Mouse (Mus musculus) myocyte (in vitro differentiated cells): ENCODE data around the gene Gm20604. TPM values are rescaled to one million over a fixed set of nuclear protein-coding genes. Genes with fewer than 3 reads are reported as not detected.

ENCODE experiments used
- H3K27me3 ChIP-seq: one replicate; pipeline ENCODE4 v1.6.1; 2011; ENCODE audit not compliant: control insufficient read depth, insufficient read depth, insufficient read length
- H3K36me3 ChIP-seq: one replicate; pipeline ENCODE4 v1.6.1; 2011; ENCODE audit not compliant: control insufficient read depth, insufficient read depth
- H3K4me2 ChIP-seq: one replicate; pipeline ENCODE4 v1.6.1; 2011; ENCODE audit warnings: low read depth, control low read depth
- H3K4me3 ChIP-seq: one replicate; pipeline ENCODE4 v1.5.1; 2011; ENCODE audit warnings: mild to moderate bottlenecking, control low read depth, moderate library complexity
- H3K79me2 ChIP-seq: one replicate; pipeline ENCODE4 v1.6.1; 2011; ENCODE audit not compliant: control insufficient read depth, insufficient read depth
- H3ac ChIP-seq: one replicate; pipeline ENCODE4 v1.6.1; 2011; ENCODE audit not compliant: control insufficient read depth, insufficient read length
- CEBPB ChIP-seq: IDR thresholded peaks from 2 replicates; pipeline ENCODE4 v1.6.1; 2011; ENCODE audit warnings: mild to moderate bottlenecking, moderate library complexity; ENCODE audit not compliant: poor library complexity, insufficient read depth, severe bottlenecking
- E2F4 ChIP-seq: IDR thresholded peaks from one replicate; pipeline ENCODE4 v1.6.1; 2011; ENCODE audit warnings: mild to moderate bottlenecking, control low read depth, moderate library complexity; ENCODE audit not compliant: insufficient read depth
- MAX ChIP-seq: IDR thresholded peaks from one replicate; pipeline ENCODE4 v1.6.1; 2011; ENCODE audit warnings: low read depth, mild to moderate bottlenecking, control low read depth
- MYOD1 ChIP-seq, 3 experiments: IDR thresholded peaks; one replicate each; pipeline ENCODE4 v1.6.1; 2011; ENCODE audit warnings: control low read depth in 2 of 3, low read depth in 2 of 3, mild to moderate bottlenecking in 2 of 3, moderate library complexity in 1 of 3; ENCODE audit not compliant: insufficient read length in 2 of 3, control insufficient read depth in 1 of 3
- MYOG ChIP-seq, 3 experiments: IDR thresholded peaks; one replicate each; pipeline ENCODE4 v1.6.1; 2011; ENCODE audit warnings: control low read depth in 2 of 3, low read depth in 2 of 3, mild to moderate bottlenecking in 2 of 3; ENCODE audit not compliant: insufficient read length in 2 of 3, control insufficient read depth in 1 of 3, insufficient read depth in 1 of 3
- POLR2A ChIP-seq: IDR thresholded peaks from one replicate; pipeline ENCODE4 v1.6.1; 2011; ENCODE audit warnings: low read depth, mild to moderate bottlenecking, control low read depth, moderate library complexity; ENCODE audit not compliant: insufficient read length
- POLR2AphosphoS2 ChIP-seq: IDR thresholded peaks from one replicate; pipeline ENCODE4 v1.6.1; 2011; ENCODE audit warnings: low read depth, control low read depth; ENCODE audit not compliant: insufficient read length
- REST ChIP-seq: IDR thresholded peaks from one replicate; pipeline ENCODE4 v1.6.1; 2011; ENCODE audit warnings: mild to moderate bottlenecking, control low read depth, moderate library complexity; ENCODE audit not compliant: insufficient read depth, insufficient read length
- SRF ChIP-seq: IDR thresholded peaks from one replicate; pipeline ENCODE4 v1.6.1; 2011; ENCODE audit warnings: low read depth; ENCODE audit not compliant: control insufficient read depth, insufficient read length
- TCF12 ChIP-seq: IDR thresholded peaks from one replicate; pipeline ENCODE4 v1.6.1; 2011; ENCODE audit warnings: mild to moderate bottlenecking, control low read depth; ENCODE audit not compliant: poor library complexity, insufficient read depth, severe bottlenecking
- TCF3 ChIP-seq: IDR thresholded peaks from one replicate; pipeline ENCODE4 v1.6.1; 2011; ENCODE audit warnings: low read depth, control low read depth; ENCODE audit not compliant: insufficient read length
- USF1 ChIP-seq: IDR thresholded peaks from one replicate; pipeline ENCODE4 v1.6.1; 2011; ENCODE audit warnings: low read depth, mild to moderate bottlenecking, control low read depth, moderate library complexity
- polyA plus RNA-seq: library from polyadenylated mRNA; unstranded; fragments of >200 nt; fragmentation: generic; extraction: Trizol; gene quantifications from one replicate; pipeline ENCODE4 v1.2.1, GENCODE M21; 2012; ENCODE audit warnings: missing spikeins

The Gm20604 gene
- polyA plus RNA-seq: 5.7 TPM

DNA sequence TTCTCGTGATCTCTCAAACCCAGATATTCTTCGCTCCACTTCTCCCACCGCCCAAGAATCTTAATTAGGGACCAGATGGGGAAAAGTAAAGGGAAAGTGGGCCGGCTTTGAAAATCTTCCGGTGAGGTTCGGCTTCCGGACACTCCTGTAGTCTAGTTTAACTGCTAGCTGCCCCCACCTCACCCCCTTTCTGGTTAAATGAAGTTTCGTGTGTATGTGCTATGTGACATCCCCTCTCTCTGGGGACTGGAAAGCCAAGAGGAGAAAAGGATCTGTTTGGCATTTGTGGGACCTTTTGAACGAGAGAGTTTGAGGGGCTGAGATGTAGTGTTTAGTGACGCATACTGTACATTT is at the start of gene Gm20604:
Gm20604 (minus strand) TSS at position 270 of the 354 bp plus-strand sequence.
- peaks cover 62% of the 10 kb centered on the region for H3K79me2 ChIP-seq
- peak within 1 kb of the TSS; percentile 100 for H3K4me2 ChIP-seq
- no peak for TF ChIP-seq MYOD1 (IDR thresholded peaks at IDR 0.05; ENCODE audit: control insufficient read depth in 1 of 3, insufficient read length in 2 of 3, low read depth in 2 of 3)
- no peak for TF ChIP-seq POLR2AphosphoS2
- TF ChIP-seq CEBPB: no peak
- no peak for TF ChIP-seq TCF12
- TF ChIP-seq SRF: no peak
- no peak for TF ChIP-seq REST
- TF ChIP-seq MAX: no peak
- TF ChIP-seq E2F4: no peak
- no peak for TF ChIP-seq MYOG (IDR thresholded peaks at IDR 0.05; ENCODE audit: control insufficient read depth in 1 of 3, insufficient read depth in 1 of 3, insufficient read length in 2 of 3, low read depth in 2 of 3)
- no peak for TF ChIP-seq TCF3
- no peak for TF ChIP-seq POLR2A
- no peak for TF ChIP-seq USF1
- peak within 1 kb of the TSS; percentile 85 for H3K4me3 ChIP-seq
- H3K27me3 ChIP-seq: no peaks in the 10 kb centered on the region
- no peaks in the 10 kb centered on the region for H3K36me3 ChIP-seq
- H3ac ChIP-seq: peak within 1 kb of the TSS; percentile 79

DNA sequence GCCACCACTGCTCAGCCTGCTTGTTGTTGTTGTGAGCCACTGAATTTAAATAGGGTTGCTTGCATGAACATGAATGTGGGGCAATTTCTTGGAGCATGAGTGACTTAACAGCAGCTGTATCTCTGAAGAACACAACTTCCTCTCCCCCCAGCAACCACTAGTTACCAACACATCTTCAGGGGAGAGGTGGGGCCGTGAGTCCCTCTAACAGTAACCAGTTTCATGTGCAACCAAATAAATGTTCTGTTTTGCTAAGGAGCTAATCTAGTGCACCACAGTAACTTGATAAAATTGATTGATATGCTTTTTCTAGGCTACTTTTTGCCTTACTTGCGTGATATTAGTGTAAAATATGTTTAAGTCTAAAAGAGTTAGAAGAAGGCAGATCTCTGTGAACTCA is 41.1 kb upstream of the Gm20604 start:
- Histone ChIP-seq H3K4me2 (no peak overlapping the region), H3ac (no peak overlapping the region)
- TF ChIP-seq REST (no peak), CEBPB (no peak), POLR2AphosphoS2 (no peak)

DNA sequence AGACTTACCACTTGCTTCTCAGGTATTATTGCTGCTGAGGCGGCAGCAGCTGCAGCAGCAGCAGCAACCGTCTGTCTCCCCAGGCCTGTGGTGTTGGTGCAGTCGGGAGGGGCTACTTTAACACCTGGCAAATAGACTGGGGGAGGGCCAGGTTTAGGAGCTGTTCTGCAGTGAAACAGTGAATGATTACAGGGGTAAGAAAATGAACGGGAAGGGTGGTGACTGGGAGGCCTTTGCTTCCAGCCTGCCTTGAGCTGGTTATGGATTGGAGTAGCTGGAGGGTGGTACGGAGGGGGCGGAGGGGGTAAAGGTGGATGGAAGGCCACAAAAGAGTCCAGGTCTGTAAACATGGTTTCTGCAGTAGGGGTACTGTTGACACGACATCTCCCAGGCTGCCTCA is 29.5 kb upstream of the Gm20604 start:
- no peak overlapping the region for H3K4me2 ChIP-seq
- H3K27me3 ChIP-seq: no peaks in the 10 kb centered on the region
- no peak for TF ChIP-seq REST
- TF ChIP-seq POLR2A: no peak
- no peak for TF ChIP-seq CEBPB
- no peak for TF ChIP-seq MYOG (IDR thresholded peaks at IDR 0.05; ENCODE audit: control insufficient read depth in 1 of 3, insufficient read depth in 1 of 3, insufficient read length in 2 of 3, low read depth in 2 of 3)
- TF ChIP-seq POLR2AphosphoS2: no peak
- TF ChIP-seq USF1: no peak
- no peak for TF ChIP-seq MAX
- TF ChIP-seq TCF3: no peak
- TF ChIP-seq SRF: no peak
- no peak for TF ChIP-seq E2F4
- no peak for TF ChIP-seq MYOD1 (IDR thresholded peaks at IDR 0.05; ENCODE audit: control insufficient read depth in 1 of 3, insufficient read length in 2 of 3, low read depth in 2 of 3)
- no peak for TF ChIP-seq TCF12
- no peak overlapping the region for H3ac ChIP-seq
- H3K4me3 ChIP-seq: no peak overlapping the region
- peaks cover 32% of the 10 kb centered on the region for H3K36me3 ChIP-seq
- H3K79me2 ChIP-seq: no peaks in the 10 kb centered on the region

More for the DNA sequence above, 41.1 kb upstream of the Gm20604 start:
- peaks cover 20% of the 10 kb centered on the region for H3K36me3 ChIP-seq
- H3K27me3 ChIP-seq: no peaks in the 10 kb centered on the region
- H3K4me3 ChIP-seq: no peak overlapping the region
- no peaks in the 10 kb centered on the region for H3K79me2 ChIP-seq

DNA sequence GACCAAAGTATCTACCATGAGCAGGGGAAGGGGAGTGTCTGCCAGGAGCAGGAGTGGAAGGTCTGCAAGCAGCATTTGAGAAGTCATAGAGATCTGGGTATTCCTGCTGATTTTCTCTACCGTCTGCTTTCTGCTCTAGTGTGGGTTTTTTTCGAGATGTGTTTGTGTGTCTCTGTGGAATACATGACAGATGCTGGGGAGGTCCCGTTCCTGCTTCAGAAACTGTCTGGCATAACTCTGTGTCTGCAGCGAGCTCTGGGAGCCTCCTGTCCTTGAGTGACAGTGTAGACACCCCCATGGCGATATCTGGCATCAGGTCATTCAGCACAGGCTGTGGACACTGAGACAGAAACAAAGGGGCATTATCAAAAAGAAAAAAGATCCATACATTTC is 27.1 kb upstream of the Gm20604 start:
- TF ChIP-seq TCF3: no peak
- TF ChIP-seq SRF: no peak
- TF ChIP-seq MYOD1 (IDR thresholded peaks at IDR 0.05; ENCODE audit: control insufficient read depth in 1 of 3, insufficient read length in 2 of 3, low read depth in 2 of 3): no peak
- no peak for TF ChIP-seq CEBPB
- no peak for TF ChIP-seq MYOG (IDR thresholded peaks at IDR 0.05; ENCODE audit: control insufficient read depth in 1 of 3, insufficient read depth in 1 of 3, insufficient read length in 2 of 3, low read depth in 2 of 3)
- no peak for TF ChIP-seq POLR2AphosphoS2
- no peak for TF ChIP-seq REST
- TF ChIP-seq E2F4: no peak
- no peak for TF ChIP-seq POLR2A
- no peak for TF ChIP-seq TCF12
- no peak for TF ChIP-seq USF1
- no peak for TF ChIP-seq MAX
- Histone ChIP-seq H3K4me3 (no peak overlapping the region), H3K27me3 (no peaks in the 10 kb centered on the region), H3K4me2 (no peak overlapping the region), H3ac (no peak overlapping the region), H3K79me2 (no peaks in the 10 kb centered on the region), H3K36me3 (peaks cover 29% of the 10 kb centered on the region)
